Mouse (Mus musculus): ENCODE results near the gene Slc39a5.

The Slc39a5 gene

GRCm38 (mm10) chr10:128376455-128377211 is 24.4 kb downstream of the Slc39a5 start, which contains the start of gene Ankrd52:
Gene Ankrd52, plus strand, starts transcription at chr10:128377115.
- DNase-seq (ENCODE audit: inconsistent ontology term): peak; percentile 88

GRCm38 (mm10) chr10:128376099-128376454 is 25.0 kb downstream of the Slc39a5 start:
- DNase-seq (ENCODE audit: inconsistent ontology term): no peak

GRCm38 (mm10) chr10:128374393-128374792 is 26.6 kb downstream of the Slc39a5 start:
- no peak for DNase-seq (ENCODE audit: inconsistent ontology term)

GRCm38 (mm10) chr10:128372989-128373748 is 27.9 kb downstream of the Slc39a5 start:
- no peak for DNase-seq (ENCODE audit: inconsistent ontology term)

GRCm38 (mm10) chr10:128372142-128372541 is 28.9 kb downstream of the Slc39a5 start:
- no peak for DNase-seq (ENCODE audit: inconsistent ontology term)

- no peak for DNase-seq (ENCODE audit: inconsistent ontology term)
Observed at GRCm38 (mm10) chr10:128370601-128371000, 30.4 kb downstream of the Slc39a5 start.

GRCm38 (mm10) chr10:128370021-128370420 is 31.0 kb downstream of the Slc39a5 start:
- no peak for DNase-seq (ENCODE audit: inconsistent ontology term)

- no peak for DNase-seq (ENCODE audit: inconsistent ontology term)
Observed at GRCm38 (mm10) chr10:128369599-128369998, 31.4 kb downstream of the Slc39a5 start.

- no peak for DNase-seq (ENCODE audit: inconsistent ontology term)
Observed at GRCm38 (mm10) chr10:128369218-128369543, 31.8 kb downstream of the Slc39a5 start.

- DNase-seq (ENCODE audit: inconsistent ontology term): peak; percentile 97
Observed at GRCm38 (mm10) chr10:128368402-128369217, 32.4 kb downstream of the Slc39a5 start, which contains the start of gene Coq10a. Gene Coq10a, minus strand, starts transcription at chr10:128368997.

GRCm38 (mm10) chr10:128367899-128368401 is 33.1 kb downstream of the Slc39a5 start:
- no peak for DNase-seq (ENCODE audit: inconsistent ontology term)

- no peak for DNase-seq (ENCODE audit: inconsistent ontology term)
Observed at GRCm38 (mm10) chr10:128362568-128362967, 38.5 kb downstream of the Slc39a5 start.

GRCm38 (mm10) chr10:128361836-128362235 is 39.2 kb downstream of the Slc39a5 start:
- DNase-seq (ENCODE audit: inconsistent ontology term): no peak

- DNase-seq (ENCODE audit: inconsistent ontology term): no peak
Observed at GRCm38 (mm10) chr10:128359226-128359625, 41.8 kb downstream of the Slc39a5 start.

- no peak for DNase-seq (ENCODE audit: inconsistent ontology term)
Observed at GRCm38 (mm10) chr10:128358796-128359195, 42.2 kb downstream of the Slc39a5 start.

GRCm38 (mm10) chr10:128347541-128347940 is 53.5 kb downstream of the Slc39a5 start:
- no peak for DNase-seq (ENCODE audit: inconsistent ontology term)

Measured in Muller cell, postnatal 12 days (primary cell).